Mouse (Mus musculus) gastrocnemius, adult 18-20 months (tissue): ENCODE data around the gene Fthl17e. TPM values are rescaled to one million over a fixed set of nuclear protein-coding genes. Genes with fewer than 3 reads are reported as not detected.
"Not testable (repeated sequence)": the region's sequence is repeated elsewhere in the genome, so short reads cannot be mapped to it uniquely, and the experiment has no call there.

Experiments used
- DNase-seq: peaks from one replicate; pipeline ENCODE4 v3.0.0; 2021; ENCODE audit warnings: low spot score
- long read RNA-seq, 2 experiments: library from polyadenylated mRNA; stranded (forward); transcript quantifications; one replicate each; pipeline ENCODE4 v2.0.0; 2021
- total RNA-seq, 2 experiments: library from RNA; stranded (reverse); gene quantifications; 2 replicates each; pipeline ENCODE4 v1.2.3; 2021

The Fthl17e gene
- not detected for total RNA-seq
- long read RNA-seq, experiment 1 = 0 reads
- long read RNA-seq, experiment 2 = 0 reads

DNA sequence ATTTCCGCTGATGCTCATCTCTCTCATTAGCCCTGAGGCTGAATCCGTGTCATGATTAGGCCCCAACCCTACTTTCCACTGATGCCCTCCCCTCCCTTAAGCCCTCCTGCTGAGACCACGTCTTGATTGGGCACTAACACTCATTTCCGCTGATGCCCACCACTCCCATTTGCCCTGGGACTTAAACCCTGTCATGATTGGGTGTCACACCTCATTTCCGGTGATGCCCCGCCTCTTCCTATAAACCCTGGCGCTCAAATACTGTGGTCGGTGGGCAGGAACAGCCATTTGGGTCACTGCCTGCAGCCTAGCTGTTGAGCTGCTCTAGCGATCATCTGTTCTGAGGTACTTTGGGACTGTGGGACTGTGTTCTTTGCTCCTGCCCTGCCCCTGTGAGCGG is at the start of gene Fthl17e:
TSS of gene Fthl17e (plus strand) at position 301 of the 400 bp plus-strand sequence.
- not testable (repeated sequence) for DNase-seq

DNA sequence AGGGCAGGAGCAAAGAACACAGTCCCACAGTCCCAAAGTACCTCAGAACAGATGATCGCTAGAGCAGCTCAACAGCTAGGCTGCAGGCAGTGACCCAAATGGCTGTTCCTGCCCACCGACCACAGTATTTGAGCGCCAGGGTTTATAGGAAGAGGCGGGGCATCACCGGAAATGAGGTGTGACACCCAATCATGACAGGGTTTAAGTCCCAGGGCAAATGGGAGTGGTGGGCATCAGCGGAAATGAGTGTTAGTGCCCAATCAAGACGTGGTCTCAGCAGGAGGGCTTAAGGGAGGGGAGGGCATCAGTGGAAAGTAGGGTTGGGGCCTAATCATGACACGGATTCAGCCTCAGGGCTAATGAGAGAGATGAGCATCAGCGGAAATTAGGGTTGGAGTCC is 46.6 kb upstream of the Fthl17e start, which contains the start of gene Fthl17d:
TSS of gene Fthl17d (minus strand) at position 101 of the 400 bp plus-strand sequence.
- DNase-seq = not testable (repeated sequence)

DNA sequence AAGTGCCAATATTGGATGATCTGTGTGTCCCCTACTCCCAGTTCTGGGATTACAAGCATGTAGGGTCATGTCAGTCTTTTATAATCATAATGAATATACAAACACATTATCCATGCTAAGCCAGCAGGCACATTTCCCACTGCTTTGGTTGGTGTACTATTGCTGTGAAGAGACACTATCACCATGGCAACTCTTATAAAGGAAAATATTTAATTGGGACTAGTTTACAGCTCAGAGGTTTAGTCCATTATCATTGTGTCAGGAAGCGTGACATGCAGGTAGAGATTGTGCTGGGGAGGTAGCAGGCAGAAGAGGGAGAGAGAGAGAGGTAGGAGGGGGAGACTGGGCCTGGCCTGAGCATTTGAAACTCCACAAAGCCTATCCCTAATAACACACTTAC is 17.2 kb upstream of the Fthl17e start:
- DNase-seq = no peak

DNA sequence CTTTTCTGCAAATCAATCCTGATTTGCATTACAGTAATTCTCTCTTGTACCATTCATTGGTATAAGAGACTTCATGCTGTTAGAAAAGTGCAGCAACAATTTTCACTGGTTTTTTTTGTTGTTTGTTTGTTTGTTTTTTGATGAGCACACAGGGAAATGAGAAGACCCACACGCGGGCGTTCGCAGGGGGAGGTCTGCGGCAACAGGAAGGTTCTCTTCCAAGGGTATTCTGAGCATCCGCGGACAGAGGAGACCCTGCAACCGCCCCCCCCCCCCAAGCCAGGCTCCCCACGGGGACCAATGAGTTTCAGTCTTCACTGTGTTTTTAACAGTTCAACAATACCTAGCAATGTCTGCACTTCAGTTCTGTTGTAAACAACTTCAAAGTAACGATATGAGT is 13.8 kb upstream of the Fthl17e start:
- DNase-seq = no peak

DNA sequence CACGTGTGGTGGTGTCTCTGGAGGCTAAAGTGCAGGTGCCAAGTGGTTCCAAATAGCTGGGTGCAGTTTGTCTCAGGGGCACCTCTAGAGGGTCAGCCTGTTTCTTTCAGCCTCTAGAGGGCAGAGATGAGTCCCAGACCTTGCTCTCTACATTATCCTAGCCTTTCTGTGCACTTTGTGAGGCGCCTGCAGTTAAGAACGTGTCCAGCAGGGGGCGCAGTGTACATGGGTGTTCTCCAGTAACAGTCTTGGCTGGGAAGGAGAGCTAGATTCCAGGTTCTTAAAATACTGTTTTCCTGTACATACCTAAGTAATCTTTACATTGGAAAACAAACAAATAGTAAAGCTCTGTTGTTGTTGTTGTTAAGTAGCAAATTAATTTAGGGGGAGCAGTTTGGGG is 8.3 kb downstream of the Fthl17e start:
- not testable (repeated sequence) for DNase-seq

DNA sequence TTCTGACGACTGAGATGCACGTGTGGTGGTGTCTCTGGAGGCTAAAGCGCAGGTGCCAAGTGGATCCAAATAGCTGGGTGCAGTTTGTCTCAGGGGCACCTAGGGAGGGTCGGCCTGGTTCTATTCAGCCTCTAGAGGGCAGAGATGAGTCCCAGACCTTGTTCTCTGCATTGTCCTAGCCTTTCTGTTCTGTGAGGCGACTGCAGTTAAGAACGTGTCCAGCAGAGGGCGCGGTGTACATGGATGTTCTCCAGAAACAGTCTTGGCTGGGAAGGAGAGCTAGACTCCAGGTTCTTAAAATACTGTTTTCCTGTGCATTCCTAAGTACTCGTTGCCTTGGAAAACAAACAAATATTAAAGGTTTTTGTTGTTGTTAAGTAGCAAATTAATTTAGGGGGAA is 27.7 kb downstream of the Fthl17e start:
- DNase-seq = peak; percentile 53

DNA sequence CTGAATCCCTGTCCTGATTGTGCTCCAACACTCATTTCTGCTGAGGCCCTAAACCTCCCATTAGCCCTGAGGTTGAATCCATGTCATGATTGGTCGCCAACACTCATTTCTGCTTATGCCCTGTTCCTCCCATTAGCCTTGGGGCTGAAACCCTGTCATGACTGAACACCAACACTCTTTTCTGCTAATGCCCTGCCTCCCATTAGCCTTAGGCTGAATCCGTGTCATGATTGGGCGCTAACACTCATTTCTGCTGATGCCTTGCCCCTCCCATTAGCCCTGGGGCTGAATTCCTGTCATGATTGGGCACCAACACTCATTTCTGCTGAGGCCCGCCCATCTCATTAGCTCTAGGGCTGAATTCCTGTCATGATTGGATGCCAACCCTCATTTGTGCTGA is 28.8 kb downstream of the Fthl17e start:
- DNase-seq = no peak

DNA sequence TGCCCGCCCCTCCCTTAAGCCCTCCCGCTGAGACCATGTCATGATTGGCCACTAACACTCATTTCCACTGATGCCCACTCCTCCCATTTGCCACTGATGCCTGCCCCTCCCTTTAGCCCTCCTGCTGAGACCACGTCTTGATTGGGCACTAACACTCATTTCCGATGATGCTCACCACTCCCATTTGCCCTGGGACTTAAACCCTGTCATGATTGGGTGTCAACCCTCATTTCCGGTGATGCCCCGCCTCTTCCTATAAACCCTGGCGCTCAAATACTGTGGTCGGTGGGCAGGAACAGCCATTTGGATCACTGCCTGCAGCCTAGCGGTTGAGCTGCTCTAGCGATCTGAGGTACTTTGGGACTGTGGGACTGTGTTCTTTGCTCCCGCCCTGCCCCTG is 29.4 kb downstream of the Fthl17e start, which contains the start of gene Fthl17f:
TSS of gene Fthl17f (plus strand) at position 301 of the 400 bp plus-strand sequence.
- DNase-seq = not testable (repeated sequence)

DNA sequence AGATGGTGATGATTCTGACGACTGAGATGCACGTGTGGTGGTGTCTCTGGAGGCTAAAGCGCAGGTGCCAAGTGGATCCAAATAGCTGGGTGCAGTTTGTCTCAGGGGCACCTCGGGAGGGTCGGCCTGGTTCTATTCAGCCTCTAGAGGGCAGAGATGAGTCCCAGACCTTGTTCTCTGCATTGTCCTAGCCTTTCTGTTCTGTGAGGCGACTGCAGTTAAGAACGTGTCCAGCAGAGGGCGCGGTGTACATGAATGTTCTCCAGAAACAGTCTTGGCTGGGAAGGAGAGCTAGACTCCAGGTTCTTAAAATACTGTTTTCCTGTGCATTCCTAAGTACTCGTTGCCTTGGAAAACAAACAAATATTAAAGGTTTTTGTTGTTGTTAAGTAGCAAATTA is 44.4 kb downstream of the Fthl17e start:
- peak; percentile 58 for DNase-seq

Other genes starting within 250 kb of the Fthl17e start
- not detected for gene Ssxb5, start 229.8 kb upstream of the Fthl17e start, total RNA-seq
- not detected for gene Gm6592, start 189.5 kb upstream of the Fthl17e start, total RNA-seq
- gene Gm5751, start 159.2 kb upstream of the Fthl17e start, total RNA-seq = not detected
- gene B630019K06Rik, start 141.1 kb upstream of the Fthl17e start, total RNA-seq = under 1 TPM; 0.23 to 0.28 TPM
- not detected for gene Fthl17b, start 70.5 kb upstream of the Fthl17e start, total RNA-seq
- not detected for gene Fthl17c, start 56.9 kb upstream of the Fthl17e start, total RNA-seq
- gene Fthl17d, start 46.7 kb upstream of the Fthl17e start, total RNA-seq = not detected
- not detected for gene Fthl17f, start 29.5 kb downstream of the Fthl17e start, total RNA-seq
- gene 4930402K13Rik, start 71.1 kb downstream of the Fthl17e start, total RNA-seq = not detected
- gene Lancl3, start 166.4 kb downstream of the Fthl17e start, total RNA-seq = under 1 TPM; 0.64 to 0.73 TPM
- gene Gm14862, start 223.4 kb downstream of the Fthl17e start, total RNA-seq = not detected
- gene Xk, start 239.3 kb downstream of the Fthl17e start, total RNA-seq = 1 to 10 TPM; 4.7 to 6.5 TPM